Mouse (Mus musculus) NIH3T3 (cell line): ENCODE measurements around the gene Prm3.

ENCODE experiments used
- DNase-seq: peaks from one replicate; pipeline ENCODE4 v3.0.0-alpha.2; 2012; ENCODE audit warnings: low read depth

Prm3 gene

GRCm38 (mm10) chr16:10796034-10796433, 5.3 kb upstream of the Prm3 start, which contains the start of gene Prm2:
Prm2 (minus strand) TSS chr16:10796134.
- DNase-seq = no peak

- no peak for DNase-seq
These were observed 1.8 kb downstream of the Prm3 start for GRCm38 (mm10) chr16:10788866-10789265.

DNA sequence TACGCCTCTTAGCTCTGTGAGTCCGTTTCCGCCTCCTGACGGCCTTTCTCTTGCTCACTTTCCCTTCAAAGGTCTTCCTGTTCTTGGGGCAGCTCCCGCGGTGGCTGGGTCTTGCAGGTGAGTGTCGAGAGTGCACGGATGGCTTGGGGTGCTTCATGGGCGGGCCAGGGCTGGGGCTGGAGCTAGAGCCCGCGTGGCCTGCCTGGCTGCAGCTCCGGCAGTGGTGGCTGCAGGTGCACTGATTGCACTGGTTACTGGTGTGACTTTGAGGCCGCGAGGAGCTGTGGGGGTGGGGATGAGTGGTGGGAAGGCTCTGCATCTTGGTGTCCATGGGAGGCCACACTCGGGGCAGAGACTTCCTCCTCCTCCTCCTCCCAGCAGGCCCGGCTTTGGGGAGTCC, 2.4 kb downstream of the Prm3 start, which contains the start of gene Tnp2:
Gene Tnp2, minus strand, starts transcription at position 390 of the 400 bp plus-strand sequence.
- no peak for DNase-seq

DNA sequence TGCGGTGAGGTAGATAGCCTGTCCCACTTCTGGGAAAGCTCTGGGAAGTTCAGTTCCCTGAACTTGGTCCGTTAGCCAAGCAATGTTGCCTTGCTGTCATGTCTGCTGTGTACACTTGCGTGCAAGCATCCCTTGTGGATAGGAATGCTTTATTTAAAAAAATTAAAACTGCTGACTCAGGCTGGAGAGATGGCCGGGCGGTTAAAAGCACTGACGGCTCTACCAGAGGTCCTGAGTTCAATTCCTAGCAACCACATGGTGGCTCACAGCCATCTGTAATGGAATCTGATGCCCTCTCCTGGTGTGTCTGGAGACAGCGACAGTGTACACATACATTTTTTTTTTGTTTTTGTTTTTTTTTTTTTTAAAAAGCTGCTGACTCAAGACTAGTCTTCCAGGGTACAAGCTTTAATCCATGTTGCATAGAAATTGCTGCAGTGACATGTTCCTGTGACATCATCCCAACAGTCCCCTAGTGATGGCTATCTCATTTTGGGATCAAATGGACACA, 3.1 kb downstream of the Prm3 start:
- peak; percentile 41 for DNase-seq

DNA sequence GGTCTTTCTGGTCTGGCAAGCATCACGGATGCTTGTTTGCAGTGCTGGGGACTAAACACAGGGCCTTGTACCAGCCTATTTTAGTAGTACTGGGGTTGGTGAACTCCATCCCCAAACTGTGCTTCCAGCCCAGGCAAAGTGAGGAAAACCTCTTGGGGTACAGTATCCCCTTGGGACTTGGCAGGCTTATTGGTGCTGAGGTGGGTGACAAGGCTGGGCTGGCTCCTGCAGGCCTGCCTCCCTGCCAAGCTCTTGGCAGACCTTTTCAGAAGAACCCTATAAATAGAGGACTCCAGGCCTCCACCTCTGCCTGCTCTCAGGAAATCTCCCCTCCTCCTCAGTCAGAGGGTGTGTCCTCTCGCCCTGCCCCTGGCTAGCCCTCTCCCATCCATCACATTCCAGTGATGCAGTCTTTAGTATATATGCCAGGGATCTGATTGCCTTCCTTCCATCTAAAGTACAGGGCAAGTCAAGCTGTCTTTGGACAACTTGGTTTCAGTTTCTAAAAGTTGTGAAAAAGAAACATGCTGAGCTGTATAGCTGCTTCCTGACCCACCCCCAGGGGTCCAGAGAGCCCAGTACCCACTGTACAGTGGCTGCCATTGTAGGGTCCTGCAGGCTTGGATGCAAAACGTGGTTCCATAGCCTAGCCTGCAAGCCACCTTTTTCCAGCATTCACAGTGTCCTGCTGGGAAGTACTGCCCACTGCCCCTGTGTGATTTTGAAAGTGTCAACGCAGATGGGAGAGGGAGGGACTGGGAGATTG, 3.7 kb downstream of the Prm3 start:
- peak; percentile 79 for DNase-seq

- DNase-seq = peak; percentile 97
These were observed 4.4 kb downstream of the Prm3 start for GRCm38 (mm10) chr16:10786288-10786687.

DNA sequence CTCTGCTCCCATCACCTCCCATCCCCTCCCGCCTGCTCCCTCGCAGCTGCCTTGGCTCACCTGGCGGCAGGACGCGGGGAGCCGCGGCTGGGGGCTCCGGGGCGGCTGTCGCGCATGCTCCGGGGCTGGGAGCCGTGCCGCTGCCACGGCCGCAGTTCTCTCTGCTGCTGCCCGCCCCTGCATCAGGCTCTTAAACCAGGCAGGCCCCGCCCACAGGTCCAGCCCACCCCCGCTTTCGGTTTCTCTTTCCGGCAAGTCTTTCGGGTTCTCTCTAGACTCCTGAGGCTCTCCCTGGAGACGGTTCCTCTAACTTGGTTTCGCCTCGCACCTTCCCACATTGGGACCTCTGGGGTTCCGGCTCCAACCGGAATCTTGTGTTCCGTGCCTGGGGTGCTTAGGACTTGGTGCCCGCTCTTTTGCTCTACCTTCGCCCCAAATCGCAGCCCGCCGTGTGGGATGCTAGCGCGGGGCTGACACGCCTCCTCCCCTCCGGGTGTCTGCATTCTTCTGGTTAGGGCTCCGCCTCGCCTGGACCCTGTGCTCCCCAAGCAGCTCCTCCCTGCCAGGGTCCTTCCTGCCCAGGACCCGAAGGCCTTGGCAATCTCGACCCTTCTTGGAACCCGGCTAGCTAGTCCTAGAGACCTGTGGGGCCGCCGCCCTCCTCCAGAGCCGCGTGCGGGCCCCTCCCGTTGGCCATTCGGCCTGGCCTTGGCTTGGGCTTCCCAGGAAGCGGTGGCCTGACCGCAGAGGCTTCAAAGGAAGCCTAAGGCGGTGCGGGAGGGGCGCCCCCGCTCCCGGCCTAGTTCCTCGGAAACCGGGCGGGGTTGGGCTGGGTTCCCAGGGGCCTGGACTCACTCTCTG, 5.1 kb downstream of the Prm3 start, which contains the start of gene Socs1:
Gene Socs1, minus strand, starts transcription at position 166 of the 861 bp plus-strand sequence.
- peak; percentile 98 for DNase-seq

DNA sequence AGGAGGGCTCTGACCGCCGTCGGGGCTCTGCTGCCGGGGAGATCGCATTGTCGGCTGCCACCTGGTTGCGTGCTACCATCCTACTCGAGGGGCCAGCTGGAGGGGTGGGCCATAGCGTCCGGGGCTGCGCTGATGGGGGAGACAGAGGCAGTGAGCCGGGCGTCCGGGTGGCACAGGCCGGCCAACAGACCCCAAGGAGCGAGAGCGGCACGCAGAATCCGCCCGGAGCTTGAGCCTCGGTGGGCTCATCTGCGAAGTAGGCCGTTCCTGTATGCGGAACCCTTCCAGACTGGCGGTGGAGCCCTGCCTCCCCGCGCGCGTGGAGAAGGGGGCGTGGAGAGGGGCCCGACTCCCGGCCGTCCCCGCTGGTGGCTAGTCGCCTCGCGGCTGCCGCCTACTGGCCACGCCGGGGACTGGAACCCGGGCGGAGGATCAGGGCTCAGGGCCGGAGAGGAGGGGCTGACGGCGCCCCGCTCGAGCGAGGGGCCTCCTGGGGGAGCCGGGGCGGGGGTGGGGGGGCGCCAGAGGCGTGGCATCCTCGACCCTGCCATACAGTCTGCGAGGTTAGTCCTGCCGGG, 5.8 kb downstream of the Prm3 start:
- peak; percentile 98 for DNase-seq

- DNase-seq = peak; percentile 70
These were observed 6.6 kb downstream of the Prm3 start for GRCm38 (mm10) chr16:10783883-10784792.

- DNase-seq = peak; percentile 43
These were observed 7.3 kb downstream of the Prm3 start for GRCm38 (mm10) chr16:10783451-10783850.

DNA sequence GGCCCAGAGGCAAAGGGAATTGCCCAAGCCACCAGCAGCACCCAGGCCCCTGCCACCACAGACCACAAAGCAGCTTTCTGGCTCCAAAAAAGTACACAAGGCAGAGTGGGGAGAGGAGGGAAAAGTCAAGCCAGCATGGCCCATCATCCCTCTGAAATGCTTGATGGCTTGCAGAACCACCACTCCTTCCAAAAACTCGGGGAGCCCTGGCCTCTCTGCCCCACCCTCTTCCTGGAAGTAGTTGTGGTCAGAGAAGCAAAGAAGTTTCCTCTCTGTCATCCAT, 7.6 kb downstream of the Prm3 start:
- peak; percentile 70 for DNase-seq

DNA sequence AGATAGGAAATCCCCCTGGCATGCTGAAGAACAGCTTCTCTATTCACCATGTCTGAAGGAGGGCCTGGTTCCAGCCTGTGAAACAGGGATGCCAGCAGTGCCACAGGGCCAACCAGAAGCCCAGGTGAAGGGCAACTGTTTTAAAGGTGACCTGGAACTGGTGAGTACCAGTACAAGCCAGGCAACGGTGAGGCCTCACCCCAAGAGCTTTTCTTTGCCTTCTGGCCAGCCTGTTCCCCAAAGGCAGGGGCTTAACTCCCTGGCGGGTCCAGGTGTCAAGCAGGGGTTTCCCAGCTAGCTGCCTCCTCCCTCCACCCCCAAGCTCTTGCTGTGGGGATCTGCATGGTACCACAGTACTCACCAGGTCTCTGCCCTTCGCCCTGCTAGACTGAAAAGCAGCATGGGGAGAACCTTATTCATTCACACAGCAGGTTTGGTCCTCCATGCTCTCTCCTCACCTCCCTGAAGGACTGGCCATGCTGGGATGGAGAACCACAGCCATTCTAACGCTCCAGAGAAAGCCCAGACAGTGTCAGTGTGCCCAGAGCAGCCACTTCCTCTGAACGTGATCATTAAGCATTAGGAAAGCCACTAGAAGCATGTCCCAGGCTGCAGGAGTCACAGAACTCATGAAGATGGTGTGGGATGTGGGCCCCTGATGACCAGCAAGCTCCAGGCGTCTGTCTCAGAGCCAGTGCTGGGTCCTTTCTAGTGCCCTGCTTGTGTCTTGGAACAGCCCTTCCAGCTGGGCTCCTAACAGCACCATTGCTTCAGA, 8.2 kb downstream of the Prm3 start:
- DNase-seq = no peak

DNA sequence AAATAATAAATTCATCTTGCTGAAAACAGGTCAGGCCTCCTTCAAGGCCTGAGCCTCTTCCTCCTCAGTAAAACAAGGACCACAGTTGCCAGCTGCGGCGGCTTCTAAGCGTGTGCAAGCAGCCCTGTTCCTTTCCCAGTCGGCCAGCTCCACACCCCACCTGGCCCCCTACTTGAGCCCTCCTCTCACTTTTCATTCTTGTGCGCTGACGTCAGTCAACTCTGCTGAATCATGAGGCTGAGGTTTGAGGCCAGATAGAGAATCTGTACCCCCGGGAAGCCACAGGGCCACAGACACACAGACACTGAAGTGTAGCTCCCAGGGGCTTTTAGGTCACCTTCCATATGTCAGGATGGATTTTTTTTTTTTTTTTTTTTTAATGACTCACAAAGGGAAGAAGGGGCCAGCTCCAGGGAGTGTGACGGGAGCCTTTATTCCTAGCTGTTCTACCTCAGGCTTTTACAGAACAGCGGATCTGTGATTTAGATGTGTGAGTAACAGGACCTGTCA, 8.8 kb downstream of the Prm3 start:
- peak; percentile 85 for DNase-seq

- no peak for DNase-seq
These were observed 10.0 kb downstream of the Prm3 start for GRCm38 (mm10) chr16:10780631-10781120.

DNA sequence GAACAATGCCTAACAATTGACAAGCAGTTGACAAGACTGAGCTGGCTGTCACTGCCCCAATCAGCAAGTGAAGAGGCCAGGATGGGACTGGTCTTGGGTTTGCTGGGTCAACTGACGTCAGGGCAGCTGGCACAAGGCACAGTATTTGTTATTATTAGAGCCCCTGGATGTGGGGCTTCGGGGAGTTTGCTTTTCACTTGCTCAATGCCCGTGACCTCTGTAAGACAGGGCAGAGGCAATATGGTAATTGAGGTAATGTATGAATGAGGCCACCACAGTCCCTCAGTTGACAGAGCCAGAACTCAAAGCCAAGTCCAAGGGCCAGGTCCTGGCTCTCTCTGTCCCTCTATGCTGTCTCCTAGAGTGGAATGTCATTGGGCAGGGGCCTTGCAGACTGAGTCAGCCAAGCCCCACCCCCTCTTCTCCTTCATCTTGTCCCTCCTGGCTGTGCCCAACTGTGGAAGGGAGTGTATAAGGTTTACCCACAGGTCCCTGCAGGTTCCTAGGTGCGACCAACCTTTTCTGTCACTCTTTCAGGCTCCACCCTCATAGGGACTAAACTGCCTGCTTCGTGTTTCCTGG, 13.0 kb downstream of the Prm3 start:
- no peak for DNase-seq

DNA sequence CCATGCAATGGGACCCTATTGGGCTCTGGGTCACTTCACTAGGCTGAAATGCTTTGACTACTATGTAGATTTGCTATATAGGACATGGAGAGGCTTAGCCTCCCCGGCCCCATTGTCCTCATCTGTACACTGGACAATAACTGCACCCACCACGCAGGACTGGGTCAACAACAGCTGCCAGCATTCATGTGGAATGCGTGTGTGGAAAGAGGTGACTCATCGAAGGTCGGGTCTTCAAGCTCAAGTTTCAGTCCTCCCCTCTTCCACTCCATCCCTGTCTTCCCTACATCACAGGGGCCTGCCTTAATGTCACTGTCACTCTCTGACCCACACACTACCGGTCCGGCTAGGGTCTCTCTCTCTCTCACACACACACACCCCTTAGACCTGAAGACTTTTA, 14.4 kb downstream of the Prm3 start:
- peak; percentile 89 for DNase-seq

DNA sequence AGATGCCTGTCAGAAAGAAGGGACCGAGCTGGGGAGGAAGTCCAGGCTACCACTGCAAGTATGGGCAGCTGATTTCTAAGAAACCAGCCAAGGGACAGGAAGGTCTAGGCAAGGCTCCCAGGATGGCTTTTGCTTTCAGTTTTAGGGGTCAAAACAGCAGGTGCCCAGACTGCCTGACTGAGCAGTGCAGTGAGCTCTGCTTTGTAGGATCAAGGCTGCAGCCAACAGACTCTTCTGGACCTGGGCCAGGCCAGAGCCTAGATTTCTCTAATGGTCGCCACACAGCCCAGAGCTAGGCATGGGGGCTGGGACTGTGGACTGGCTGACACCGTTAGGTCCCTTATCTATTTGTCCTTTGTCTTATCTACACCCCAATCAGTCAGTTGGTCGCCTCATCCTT, 16.0 kb downstream of the Prm3 start:
- no peak for DNase-seq

- DNase-seq = no peak
These were observed 17.2 kb downstream of the Prm3 start for GRCm38 (mm10) chr16:10773543-10773942.

DNA sequence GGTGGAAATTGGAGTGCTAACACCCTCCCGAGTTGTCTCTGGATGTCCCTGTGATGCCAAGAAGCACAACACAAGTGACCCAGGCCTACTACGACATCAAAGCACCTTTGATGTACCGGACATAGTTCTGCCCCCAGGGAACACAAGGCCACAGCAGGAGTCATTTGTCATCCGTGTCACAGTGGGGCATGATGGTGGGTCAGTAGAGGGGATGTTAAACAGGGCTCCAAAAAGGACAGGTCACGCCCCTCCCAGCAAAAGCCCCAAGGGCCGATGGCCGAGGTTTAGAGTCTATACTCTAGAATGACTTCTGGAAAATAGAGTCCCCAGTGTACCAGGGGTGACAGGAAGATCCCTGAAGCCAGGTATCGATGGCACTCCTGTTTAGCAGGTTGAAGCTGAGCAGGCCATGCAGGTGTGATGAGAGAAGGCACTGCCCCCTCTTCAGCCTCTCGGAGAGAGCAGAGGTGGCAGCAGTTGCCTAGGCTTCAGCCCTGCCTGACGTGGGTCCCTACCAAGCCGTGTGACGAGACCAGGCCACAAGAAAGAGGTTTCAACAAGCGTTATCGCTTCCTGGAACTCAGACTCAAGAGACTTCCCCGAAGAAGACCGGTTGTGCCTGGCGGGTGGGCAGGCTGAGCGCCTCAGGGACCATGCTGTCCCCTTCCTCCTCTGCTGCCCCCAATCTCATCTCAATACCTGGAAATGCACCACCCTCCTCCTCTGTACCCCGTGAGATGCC, 18.8 kb downstream of the Prm3 start:
- DNase-seq = no peak
